Mouse (Mus musculus): ENCODE data around the gene Ppfibp1. TPM values are rescaled to one million over a fixed set of nuclear protein-coding genes. Genes with fewer than 3 reads are reported as not detected.
"Not testable (repeated sequence)": the region's sequence is repeated elsewhere in the genome, so short reads cannot be mapped to it uniquely, and the experiment has no call there.

Gene Ppfibp1
- total RNA-seq (2021) = 10 to 100 TPM; 54.5 to 60.4 TPM
- long read RNA-seq, experiment 1, full-length matches to known transcripts = 7 of 47 reads
- long read RNA-seq, experiment 1, partial matches to known transcripts = 9 of 47 reads
- long read RNA-seq, experiment 1, other reads (novel, unspliced or antisense) = 31 of 47 reads
- long read RNA-seq, experiment 2, full-length matches to known transcripts = 3 of 16 reads
- long read RNA-seq, experiment 2, partial matches to known transcripts = 6 of 16 reads
- long read RNA-seq, experiment 2, other reads (novel, unspliced or antisense) = 7 of 16 reads

GRCm38 (mm10) chr6:146887958-146888659 is at the start of gene Ppfibp1:
Gene Ppfibp1, plus strand, starts transcription at chr6:146888487.
- DNase-seq (ENCODE audit: low spot score in 2 of 2) = peak; percentile 92 to 96

GRCm38 (mm10) chr6:146838863-146839262 is 49.4 kb upstream of the Ppfibp1 start:
- DNase-seq (ENCODE audit: low spot score in 2 of 2) = no peak

GRCm38 (mm10) chr6:146844867-146845266 is 43.4 kb upstream of the Ppfibp1 start:
- no peak for DNase-seq (ENCODE audit: low spot score in 2 of 2)

GRCm38 (mm10) chr6:146845347-146845746 is 42.9 kb upstream of the Ppfibp1 start:
- DNase-seq (ENCODE audit: low spot score in 2 of 2) = no peak

GRCm38 (mm10) chr6:146845961-146846750 is 42.1 kb upstream of the Ppfibp1 start:
- no peak for DNase-seq (ENCODE audit: low spot score in 2 of 2)

- DNase-seq (ENCODE audit: low spot score in 2 of 2) = no peak
These were observed 40.9 kb upstream of the Ppfibp1 start for GRCm38 (mm10) chr6:146847402-146847801.

GRCm38 (mm10) chr6:146848281-146848680 is 40.0 kb upstream of the Ppfibp1 start:
- DNase-seq (ENCODE audit: low spot score in 2 of 2) = no peak

GRCm38 (mm10) chr6:146850050-146850449 is 38.2 kb upstream of the Ppfibp1 start, which contains the start of gene Smco2:
Gene Smco2, plus strand, starts transcription at chr6:146850104.
- DNase-seq (ENCODE audit: low spot score in 2 of 2) = no peak

GRCm38 (mm10) chr6:146851916-146852315 is 36.4 kb upstream of the Ppfibp1 start:
- DNase-seq (ENCODE audit: low spot score in 2 of 2) = no peak

- DNase-seq (ENCODE audit: low spot score in 2 of 2) = no peak
These were observed 35.5 kb upstream of the Ppfibp1 start for GRCm38 (mm10) chr6:146852739-146853138.

GRCm38 (mm10) chr6:146855185-146855584 is 33.1 kb upstream of the Ppfibp1 start:
- DNase-seq (ENCODE audit: low spot score in 2 of 2) = no peak

GRCm38 (mm10) chr6:146857386-146857785 is 30.9 kb upstream of the Ppfibp1 start:
- DNase-seq (ENCODE audit: low spot score in 2 of 2) = no peak

GRCm38 (mm10) chr6:146863154-146863553 is 25.1 kb upstream of the Ppfibp1 start:
- DNase-seq (ENCODE audit: low spot score in 2 of 2) = no peak

- DNase-seq (ENCODE audit: low spot score in 2 of 2) = not testable (repeated sequence)
These were observed 23.9 kb upstream of the Ppfibp1 start for GRCm38 (mm10) chr6:146864370-146864769.

- no peak for DNase-seq (ENCODE audit: low spot score in 2 of 2)
These were observed 22.6 kb upstream of the Ppfibp1 start for GRCm38 (mm10) chr6:146865701-146866100.

- DNase-seq (ENCODE audit: low spot score in 2 of 2) = no peak
These were observed 16.3 kb upstream of the Ppfibp1 start for GRCm38 (mm10) chr6:146871975-146872374.

GRCm38 (mm10) chr6:146874415-146874814 is 13.9 kb upstream of the Ppfibp1 start:
- no peak for DNase-seq (ENCODE audit: low spot score in 2 of 2)

- no peak for DNase-seq (ENCODE audit: low spot score in 2 of 2)
These were observed 11.5 kb upstream of the Ppfibp1 start for GRCm38 (mm10) chr6:146876820-146877219.

- peak; percentile 65 to 82 for DNase-seq (ENCODE audit: low spot score in 2 of 2)
These were observed 10.8 kb upstream of the Ppfibp1 start for GRCm38 (mm10) chr6:146877425-146878045.

GRCm38 (mm10) chr6:146878926-146879325 is 9.4 kb upstream of the Ppfibp1 start:
- no peak for DNase-seq (ENCODE audit: low spot score in 2 of 2)

GRCm38 (mm10) chr6:146879856-146880255 is 8.4 kb upstream of the Ppfibp1 start:
- DNase-seq (ENCODE audit: low spot score in 2 of 2) = no peak
